Mouse (Mus musculus) heart, postnatal 0 days (tissue): Measurements from ENCODE around the gene Cmtm4. TPM values are rescaled to one million over a fixed set of nuclear protein-coding genes. Genes with fewer than 3 reads are reported as not detected.

Experiments used
- ATAC-seq: fragments of 200-750 bp; cut with Nextera tagmentation; 2 replicates; pipeline ENCODE4 v1.8.0; 2017; ENCODE audit warnings: low read depth, moderate number of reproducible peaks, moderate library complexity; ENCODE audit not compliant: insufficient read depth
- DNase-seq: peaks from one replicate; pipeline ENCODE4 v3.0.0-alpha.2; 2016; ENCODE audit warnings: low spot score
- H3K27ac ChIP-seq: fragments of 300-500 bp; sonication (generic); 2 replicates; pipeline ENCODE4 v1.5.1; 2014; ENCODE audit warnings: low read depth, mild to moderate bottlenecking
- H3K27me3 ChIP-seq: fragments of 300-500 bp; sonication (generic); 2 replicates; pipeline ENCODE4 v1.6.1; 2014; ENCODE audit warnings: low read length, mixed read lengths; ENCODE audit not compliant: control insufficient read depth, insufficient read depth
- H3K36me3 ChIP-seq: fragments of 300-500 bp; sonication (generic); replicated peaks from 2 replicates; pipeline ENCODE4 v1.6.1; 2014; ENCODE audit warnings: low read length, mixed read lengths; ENCODE audit not compliant: control insufficient read depth, insufficient read depth
- H3K4me1 ChIP-seq: fragments of 300-500 bp; sonication (generic); 2 replicates; pipeline ENCODE4 v1.6.1; 2014; ENCODE audit warnings: antibody characterized with exemption; ENCODE audit not compliant: control insufficient read depth, insufficient read depth
- H3K4me2 ChIP-seq: fragments of 300-500 bp; sonication (generic); 2 replicates; pipeline ENCODE4 v1.6.1; 2014; ENCODE audit warnings: low read depth, mild to moderate bottlenecking, low read length, moderate library complexity
- H3K4me3 ChIP-seq: fragments of 300-500 bp; sonication (generic); 2 replicates; pipeline ENCODE4 v1.5.1; 2014; ENCODE audit warnings: low read depth, low read length
- H3K9ac ChIP-seq: fragments of 300-500 bp; sonication (generic); replicated peaks from 2 replicates; pipeline ENCODE4 v1.6.1; 2014; ENCODE audit warnings: low read depth, low read length, mixed read lengths
- H3K9me3 ChIP-seq: fragments of 300-500 bp; sonication (generic); replicated peaks from 2 replicates; pipeline ENCODE4 v1.6.1; 2016; ENCODE audit warnings: low read length; ENCODE audit not compliant: control insufficient read depth
- CTCF ChIP-seq: IDR thresholded peaks from 2 replicates; pipeline ENCODE4 v1.5.1; 2016; ENCODE audit warnings: antibody characterized with exemption, control low read depth, low read depth
- EP300 ChIP-seq: IDR thresholded peaks from 2 replicates; pipeline ENCODE4 v1.6.1; 2016; ENCODE audit warnings: antibody characterized with exemption, low read depth
- WGBS: fragments of 180-500 bp; shearing (Covaris S2); extraction: QIAGEN DNeasy Blood & Tissue Kit; methylation state at CpG from one replicate; pipeline ENCODE4 v1.1.7; 2014; 5-methylcytosine and 5-hydroxymethylcytosine counted together
- polyA plus RNA-seq: library from polyadenylated mRNA; unstranded; fragments of >200 nt; fragmentation: Nextera tagmentation; extraction: Ambion mirVana; gene quantifications from 2 replicates; pipeline ENCODE4 v1.2.1, GENCODE M21; 2015
- total RNA-seq: library from RNA; depleted of rRNA; stranded (reverse); fragments of >200 nt; gene quantifications from 2 replicates; pipeline ENCODE4 v1.2.3, GENCODE M21; 2014; ENCODE audit warnings: low replicate concordance

Gene Cmtm4
- total and polyA plus RNA-seq, 2 experiments from 2014 or later = 1.2 to 10.2 TPM

- no peak overlapping the region for H3K4me3 ChIP-seq
- peak; percentile 41 for DNase-seq
- H3K4me2 ChIP-seq = no peak overlapping the region
- H3K27ac ChIP-seq = peak overlapping the region; percentile 41
- 0 out of 2 replicates have a peak, but pooled peaks have one; percentile 18 for ATAC-seq
- peaks cover 27% of the 10 kb centered on the region for H3K4me1 ChIP-seq
- no peaks in the 10 kb centered on the region for H3K27me3 ChIP-seq
- H3K9ac ChIP-seq = no peak overlapping the region
- H3K9me3 ChIP-seq = no peaks in the 10 kb centered on the region
- 0 out of 2 replicates have a peak, but pooled peaks cover 3% of the 10 kb centered on the region for H3K36me3 ChIP-seq
- TF ChIP-seq CTCF (peak; percentile 40), EP300 (no peak)
- WGBS = 60% methylated on average over 11 of the region's 11 CpGs
Measured at GRCm38 (mm10) chr8:104373779-104374178, 21.8 kb downstream of the Cmtm4 start.

DNA sequence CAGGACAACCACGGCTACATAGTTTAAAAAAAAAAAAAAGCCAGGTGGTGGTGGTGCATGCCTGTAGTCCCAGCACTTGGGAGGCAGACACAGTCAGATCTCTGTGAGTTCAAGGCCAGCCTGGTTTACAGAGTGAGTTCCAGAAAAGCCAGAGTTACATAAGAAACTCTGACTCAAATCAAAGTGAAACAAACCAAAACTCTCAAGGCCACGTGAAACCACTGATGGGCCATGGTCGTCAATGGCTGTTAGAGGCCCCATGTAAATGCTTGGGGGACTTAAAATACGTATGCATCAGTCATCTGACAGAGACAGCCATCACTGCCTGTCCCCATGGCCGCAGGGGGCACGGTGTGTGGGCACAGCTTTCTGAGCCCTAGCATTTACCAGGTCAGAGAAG lies 24.5 kb downstream of the Cmtm4 start:
- DNase-seq = no peak
- no peak overlapping the region for H3K27ac ChIP-seq
- no peak for ATAC-seq
- no peak overlapping the region for H3K4me2 ChIP-seq
- no peaks in the 10 kb centered on the region for H3K9me3 ChIP-seq
- no peak overlapping the region for H3K4me3 ChIP-seq
- TF ChIP-seq EP300 = no peak
- no peak for TF ChIP-seq CTCF
- 90% methylated on average over 6 of the region's 6 CpGs for WGBS
- no peak overlapping the region for H3K9ac ChIP-seq
- 0 out of 2 replicates have a peak, but pooled peaks cover 3% of the 10 kb centered on the region for H3K36me3 ChIP-seq
- no peaks in the 10 kb centered on the region for H3K27me3 ChIP-seq
- peaks cover 25% of the 10 kb centered on the region for H3K4me1 ChIP-seq

DNA sequence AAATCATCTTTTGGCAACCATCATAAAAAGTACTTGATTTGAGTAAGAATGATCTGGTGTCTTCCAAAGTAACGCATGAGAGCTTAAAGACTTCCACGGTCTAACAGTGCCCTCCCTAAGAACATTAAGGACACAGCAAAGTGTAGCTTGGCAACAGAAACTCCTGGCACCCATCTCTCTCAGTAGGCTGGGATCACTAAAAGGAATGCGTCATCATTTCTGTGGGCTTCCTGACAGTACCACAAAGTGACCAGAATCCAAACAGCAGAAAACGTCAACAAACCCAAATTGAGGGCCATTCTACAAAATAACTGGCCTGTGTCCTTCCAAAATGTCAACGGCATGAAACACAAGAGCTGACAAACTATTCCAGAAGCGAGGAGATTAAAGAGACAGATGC lies 25.5 kb downstream of the Cmtm4 start:
- Histone ChIP-seq H3K36me3 (0 out of 2 replicates have a peak, but pooled peaks cover 3% of the 10 kb centered on the region), H3K4me3 (no peak overlapping the region), H3K9me3 (no peaks in the 10 kb centered on the region), H3K4me2 (no peak overlapping the region), H3K27ac (no peak overlapping the region), H3K9ac (no peak overlapping the region), H3K4me1 (peaks cover 15% of the 10 kb centered on the region), H3K27me3 (no peaks in the 10 kb centered on the region)
- TF ChIP-seq CTCF (no peak), EP300 (no peak)
- no peak for ATAC-seq
- DNase-seq = no peak
- 56% methylated on average over 6 of the region's 6 CpGs for WGBS

DNA sequence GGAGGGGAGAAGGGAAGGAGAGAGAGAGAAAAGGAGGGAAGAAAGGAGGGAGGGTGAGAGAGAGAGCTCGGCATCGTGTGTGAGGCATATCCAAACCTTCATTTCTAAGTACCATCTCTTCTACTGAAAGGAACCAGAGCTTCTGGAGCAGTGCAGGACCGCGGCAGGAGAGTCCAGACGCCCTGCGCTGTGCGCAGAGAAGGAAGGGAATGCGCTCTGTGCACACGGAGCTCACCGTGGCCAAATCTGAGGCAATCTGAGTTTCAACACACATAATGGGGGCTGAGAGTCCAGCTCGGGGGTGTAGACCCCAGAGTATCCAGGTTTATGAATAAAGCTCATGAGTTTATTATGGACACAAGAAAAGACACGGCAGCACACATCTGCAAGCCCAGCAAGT lies 26.0 kb downstream of the Cmtm4 start:
- TF ChIP-seq EP300 = no peak
- H3K27ac ChIP-seq = no peak overlapping the region
- H3K4me3 ChIP-seq = no peak overlapping the region
- 0 out of 2 replicates have a peak, but pooled peaks cover 3% of the 10 kb centered on the region for H3K36me3 ChIP-seq
- ATAC-seq (no peak), DNase-seq (no peak)
- peaks cover 11% of the 10 kb centered on the region for H3K4me1 ChIP-seq
- 78% methylated on average over 12 of the region's 12 CpGs for WGBS
- no peaks in the 10 kb centered on the region for H3K9me3 ChIP-seq
- H3K4me2 ChIP-seq = no peak overlapping the region
- no peak overlapping the region for H3K9ac ChIP-seq
- H3K27me3 ChIP-seq = no peaks in the 10 kb centered on the region

- Histone ChIP-seq H3K27me3 (no peaks in the 10 kb centered on the region), H3K9me3 (no peaks in the 10 kb centered on the region), H3K4me2 (no peak overlapping the region), H3K4me3 (no peak overlapping the region), H3K27ac (no peak overlapping the region), H3K9ac (no peak overlapping the region), H3K4me1 (peaks cover 7% of the 10 kb centered on the region; the same call in 1 of the 2 replicates), H3K36me3 (0 out of 2 replicates have a peak, but pooled peaks cover 3% of the 10 kb centered on the region)
- WGBS = 71% methylated on average over 5 of the region's 5 CpGs
- ATAC-seq (no peak), DNase-seq (no peak)
- TF ChIP-seq CTCF = no peak
- TF ChIP-seq EP300 = no peak
Measured at GRCm38 (mm10) chr8:104367398-104367797, 28.2 kb downstream of the Cmtm4 start.

DNA sequence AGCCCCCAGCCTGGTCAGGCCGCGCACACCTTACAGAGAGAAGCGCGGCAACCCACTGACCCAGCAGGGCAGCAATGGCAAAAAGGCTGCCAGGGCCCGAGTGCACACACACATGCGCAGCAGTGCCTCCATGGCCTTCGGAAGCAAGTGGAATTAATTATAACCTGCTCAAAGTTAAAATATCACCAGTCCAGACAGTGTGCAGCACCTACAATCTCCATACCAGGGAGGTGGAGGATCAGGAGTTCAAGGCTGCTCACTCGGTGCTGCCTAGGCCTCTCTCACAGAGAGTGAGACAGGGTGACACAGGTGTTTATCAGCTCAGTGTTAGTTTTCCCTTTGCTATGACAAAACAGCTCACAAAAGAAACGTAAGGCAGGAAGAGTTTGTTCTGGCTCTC lies 29.9 kb downstream of the Cmtm4 start:
- H3K4me2 ChIP-seq = no peak overlapping the region
- no peaks in the 10 kb centered on the region for H3K36me3 ChIP-seq
- no peak overlapping the region for H3K9ac ChIP-seq
- TF ChIP-seq EP300 (no peak), CTCF (no peak)
- no peaks in the 10 kb centered on the region for H3K9me3 ChIP-seq
- H3K27me3 ChIP-seq = no peaks in the 10 kb centered on the region
- no peak overlapping the region for H3K27ac ChIP-seq
- no peak overlapping the region for H3K4me3 ChIP-seq
- peaks cover 7% of the 10 kb centered on the region; the same call in 1 of the 2 replicates for H3K4me1 ChIP-seq
- DNase-seq = no peak
- 87% methylated on average over 9 of the region's 9 CpGs for WGBS
- no peak for ATAC-seq
